Mouse (Mus musculus) myocyte (in vitro differentiated cells): ENCODE results near the gene Mroh3. TPM values are rescaled to one million over a fixed set of nuclear protein-coding genes. Genes with fewer than 3 reads are reported as not detected.

Experiments
- H3K27me3 ChIP-seq: one replicate; pipeline ENCODE4 v1.6.1; 2011; ENCODE audit not compliant: control insufficient read depth, insufficient read depth, insufficient read length
- H3K36me3 ChIP-seq: one replicate; pipeline ENCODE4 v1.6.1; 2011; ENCODE audit not compliant: control insufficient read depth, insufficient read depth
- H3K4me2 ChIP-seq: one replicate; pipeline ENCODE4 v1.6.1; 2011; ENCODE audit warnings: low read depth, control low read depth
- H3K4me3 ChIP-seq: one replicate; pipeline ENCODE4 v1.5.1; 2011; ENCODE audit warnings: mild to moderate bottlenecking, control low read depth, moderate library complexity
- H3K79me2 ChIP-seq: one replicate; pipeline ENCODE4 v1.6.1; 2011; ENCODE audit not compliant: control insufficient read depth, insufficient read depth
- H3ac ChIP-seq: one replicate; pipeline ENCODE4 v1.6.1; 2011; ENCODE audit not compliant: control insufficient read depth, insufficient read length
- CEBPB ChIP-seq: IDR thresholded peaks from 2 replicates; pipeline ENCODE4 v1.6.1; 2011; ENCODE audit warnings: mild to moderate bottlenecking, moderate library complexity; ENCODE audit not compliant: poor library complexity, insufficient read depth, severe bottlenecking
- E2F4 ChIP-seq: IDR thresholded peaks from one replicate; pipeline ENCODE4 v1.6.1; 2011; ENCODE audit warnings: mild to moderate bottlenecking, control low read depth, moderate library complexity; ENCODE audit not compliant: insufficient read depth
- MAX ChIP-seq: IDR thresholded peaks from one replicate; pipeline ENCODE4 v1.6.1; 2011; ENCODE audit warnings: low read depth, mild to moderate bottlenecking, control low read depth
- MYOD1 ChIP-seq, 3 experiments: IDR thresholded peaks; one replicate each; pipeline ENCODE4 v1.6.1; 2011; ENCODE audit warnings: control low read depth in 2 of 3, low read depth in 2 of 3, mild to moderate bottlenecking in 2 of 3, moderate library complexity in 1 of 3; ENCODE audit not compliant: insufficient read length in 2 of 3, control insufficient read depth in 1 of 3
- MYOG ChIP-seq, 3 experiments: IDR thresholded peaks; one replicate each; pipeline ENCODE4 v1.6.1; 2011; ENCODE audit warnings: control low read depth in 2 of 3, low read depth in 2 of 3, mild to moderate bottlenecking in 2 of 3; ENCODE audit not compliant: insufficient read length in 2 of 3, control insufficient read depth in 1 of 3, insufficient read depth in 1 of 3
- POLR2A ChIP-seq: IDR thresholded peaks from one replicate; pipeline ENCODE4 v1.6.1; 2011; ENCODE audit warnings: low read depth, mild to moderate bottlenecking, control low read depth, moderate library complexity; ENCODE audit not compliant: insufficient read length
- POLR2AphosphoS2 ChIP-seq: IDR thresholded peaks from one replicate; pipeline ENCODE4 v1.6.1; 2011; ENCODE audit warnings: low read depth, control low read depth; ENCODE audit not compliant: insufficient read length
- REST ChIP-seq: IDR thresholded peaks from one replicate; pipeline ENCODE4 v1.6.1; 2011; ENCODE audit warnings: mild to moderate bottlenecking, control low read depth, moderate library complexity; ENCODE audit not compliant: insufficient read depth, insufficient read length
- SRF ChIP-seq: IDR thresholded peaks from one replicate; pipeline ENCODE4 v1.6.1; 2011; ENCODE audit warnings: low read depth; ENCODE audit not compliant: control insufficient read depth, insufficient read length
- TCF12 ChIP-seq: IDR thresholded peaks from one replicate; pipeline ENCODE4 v1.6.1; 2011; ENCODE audit warnings: mild to moderate bottlenecking, control low read depth; ENCODE audit not compliant: poor library complexity, insufficient read depth, severe bottlenecking
- TCF3 ChIP-seq: IDR thresholded peaks from one replicate; pipeline ENCODE4 v1.6.1; 2011; ENCODE audit warnings: low read depth, control low read depth; ENCODE audit not compliant: insufficient read length
- USF1 ChIP-seq: IDR thresholded peaks from one replicate; pipeline ENCODE4 v1.6.1; 2011; ENCODE audit warnings: low read depth, mild to moderate bottlenecking, control low read depth, moderate library complexity
- polyA plus RNA-seq: library from polyadenylated mRNA; unstranded; fragments of >200 nt; fragmentation: generic; extraction: Trizol; gene quantifications from one replicate; pipeline ENCODE4 v1.2.1, GENCODE M21; 2012; ENCODE audit warnings: missing spikeins

The Mroh3 gene
- polyA plus RNA-seq, 1 experiment: 0.16 TPM

- Histone ChIP-seq H3K79me2 (peaks cover 26% of the 10 kb centered on the region), H3K4me3 (no peak overlapping the region), H3K27me3 (no peaks in the 10 kb centered on the region), H3K4me2 (no peak overlapping the region), H3ac (no peak overlapping the region), H3K36me3 (peaks cover 17% of the 10 kb centered on the region)
- no peak for TF ChIP-seq CEBPB
- no peak for TF ChIP-seq REST
- TF ChIP-seq TCF12: no peak
- TF ChIP-seq E2F4: no peak
- no peak for TF ChIP-seq TCF3
- no peak for TF ChIP-seq POLR2AphosphoS2
- TF ChIP-seq SRF: no peak
- TF ChIP-seq MAX: no peak
Measured at GRCm38 (mm10) chr1:136226626-136227025, 14.0 kb upstream of the Mroh3 start.

- Histone ChIP-seq H3K27me3 (no peaks in the 10 kb centered on the region), H3ac (no peak overlapping the region), H3K36me3 (peaks cover 17% of the 10 kb centered on the region), H3K79me2 (peaks cover 19% of the 10 kb centered on the region), H3K4me2 (no peak overlapping the region), H3K4me3 (no peak overlapping the region)
- TF ChIP-seq MYOG (IDR thresholded peaks at IDR 0.05; ENCODE audit: control insufficient read depth in 1 of 3, insufficient read depth in 1 of 3, insufficient read length in 2 of 3, low read depth in 2 of 3) (no peak), REST (no peak), CEBPB (no peak), USF1 (no peak), SRF (no peak), TCF3 (no peak), TCF12 (no peak), POLR2A (no peak)
Measured at GRCm38 (mm10) chr1:136225846-136226245, 13.2 kb upstream of the Mroh3 start.

- Histone ChIP-seq H3K79me2 (peaks cover 4% of the 10 kb centered on the region), H3K4me3 (no peak overlapping the region), H3K27me3 (no peaks in the 10 kb centered on the region), H3K36me3 (peaks cover 22% of the 10 kb centered on the region), H3ac (no peak overlapping the region), H3K4me2 (no peak overlapping the region)
- TF ChIP-seq POLR2AphosphoS2: no peak
- TF ChIP-seq E2F4: no peak
- no peak for TF ChIP-seq CEBPB
- TF ChIP-seq POLR2A: no peak
- no peak for TF ChIP-seq TCF3
- TF ChIP-seq REST: no peak
- no peak for TF ChIP-seq TCF12
- TF ChIP-seq SRF: no peak
- no peak for TF ChIP-seq USF1
- TF ChIP-seq MYOD1 (IDR thresholded peaks at IDR 0.05; ENCODE audit: control insufficient read depth in 1 of 3, insufficient read length in 2 of 3, low read depth in 2 of 3): no peak
- TF ChIP-seq MAX: no peak
- TF ChIP-seq MYOG (IDR thresholded peaks at IDR 0.05; ENCODE audit: control insufficient read depth in 1 of 3, insufficient read depth in 1 of 3, insufficient read length in 2 of 3, low read depth in 2 of 3): no peak
Measured at GRCm38 (mm10) chr1:136223758-136224342, 11.2 kb upstream of the Mroh3 start.

GRCm38 (mm10) chr1:136222386-136222785 is 9.8 kb upstream of the Mroh3 start:
- Histone ChIP-seq H3K36me3 (peaks cover 33% of the 10 kb centered on the region), H3K27me3 (no peaks in the 10 kb centered on the region)

GRCm38 (mm10) chr1:136220037-136220871 is 7.6 kb upstream of the Mroh3 start:
- H3K79me2 ChIP-seq: no peaks in the 10 kb centered on the region
- no peak overlapping the region for H3K4me3 ChIP-seq
- no peak overlapping the region for H3K4me2 ChIP-seq
- no peaks in the 10 kb centered on the region for H3K27me3 ChIP-seq
- peaks cover 42% of the 10 kb centered on the region for H3K36me3 ChIP-seq
- no peak overlapping the region for H3ac ChIP-seq
- TF ChIP-seq POLR2A (no peak), CEBPB (no peak), SRF (no peak), TCF12 (no peak), MYOG (IDR thresholded peaks at IDR 0.05; ENCODE audit: control insufficient read depth in 1 of 3, insufficient read depth in 1 of 3, insufficient read length in 2 of 3, low read depth in 2 of 3) (no peak), MYOD1 (IDR thresholded peaks at IDR 0.05; ENCODE audit: control insufficient read depth in 1 of 3, insufficient read length in 2 of 3, low read depth in 2 of 3) (no peak), E2F4 (no peak), TCF3 (no peak), REST (no peak), MAX (no peak), POLR2AphosphoS2 (no peak), USF1 (no peak)

More at GRCm38 (mm10) chr1:136222386-136222785, 9.8 kb upstream of the Mroh3 start:
- TF ChIP-seq MAX: no peak
- no peak for TF ChIP-seq TCF3
- TF ChIP-seq MYOG (IDR thresholded peaks at IDR 0.05; ENCODE audit: control insufficient read depth in 1 of 3, insufficient read depth in 1 of 3, insufficient read length in 2 of 3, low read depth in 2 of 3): no peak
- no peak for TF ChIP-seq MYOD1 (IDR thresholded peaks at IDR 0.05; ENCODE audit: control insufficient read depth in 1 of 3, insufficient read length in 2 of 3, low read depth in 2 of 3)
- no peak for TF ChIP-seq REST
- TF ChIP-seq POLR2AphosphoS2: no peak
- TF ChIP-seq POLR2A: no peak
- Histone ChIP-seq H3ac (no peak overlapping the region), H3K4me3 (no peak overlapping the region), H3K79me2 (no peaks in the 10 kb centered on the region), H3K4me2 (no peak overlapping the region)
